Mouse (Mus musculus) gastrocnemius, adult 2 months (tissue): ENCODE measurements at regions not wholly inside any gene's neighbourhood (a gene's known extent, or its start where the extent isn't known, plus 50 kb on each side); places are given as distances from the start of the nearest gene placed in this dataset.

Source experiments
- DNase-seq: peaks from one replicate; pipeline ENCODE4 v3.0.0; 2022
- H3K27ac ChIP-seq: fragments of 200-600 bp; 2 replicates; pipeline ENCODE4 v1.8.1; 2022; ENCODE audit warnings: mild to moderate bottlenecking
- H3K4me3 ChIP-seq: fragments of 200-600 bp; 2 replicates; pipeline ENCODE4 v1.8.1; 2022; ENCODE audit warnings: mild to moderate bottlenecking, moderate library complexity
- CTCF ChIP-seq: fragments of 200-600 bp; IDR thresholded peaks from 2 replicates; pipeline ENCODE4 v1.8.1; 2022; ENCODE audit warnings: antibody characterized with exemption, mild to moderate bottlenecking, moderate library complexity
- intact Hi-C: fragments of 180-260 bp; cut with DNase I; formaldehyde crosslinking; loops from one replicate; pipeline ENCODE4 v1.15.1; 2025

- peak; percentile 46 for TF ChIP-seq CTCF
- no peak overlapping the region for H3K4me3 ChIP-seq
- no peak overlapping the region for H3K27ac ChIP-seq
- intact Hi-C loops: no loop called here
- no peak for DNase-seq
Observed at GRCm38 (mm10) chr1:120667776-120668175, 65.6 kb downstream of the En1 start.

- H3K27ac ChIP-seq: no peak overlapping the region
- intact Hi-C loops: no loop called here
- TF ChIP-seq CTCF: no peak
- no peak overlapping the region for H3K4me3 ChIP-seq
- DNase-seq: no peak
Observed at GRCm38 (mm10) chr1:120683532-120684245, 81.5 kb downstream of the En1 start.

GRCm38 (mm10) chr1:120685650-120686244 is 83.5 kb downstream of the En1 start:
- Histone ChIP-seq H3K27ac (no peak overlapping the region), H3K4me3 (no peak overlapping the region)
- DNase-seq: no peak
- peak; percentile 66 for TF ChIP-seq CTCF
- intact Hi-C loops: loop anchor here (5.0 kb wide), 1 partner anchor 88 kb away; no protein-coding TSS in a partner anchor

GRCm38 (mm10) chr1:120691571-120691970 is 89.4 kb downstream of the En1 start:
- DNase-seq: no peak
- no peak for TF ChIP-seq CTCF
- Histone ChIP-seq H3K4me3 (no peak overlapping the region), H3K27ac (no peak overlapping the region)
- intact Hi-C loops: no loop called here

GRCm38 (mm10) chr1:120698189-120698588 is 96.0 kb downstream of the En1 start:
- peak; percentile 32; the same call in 1 of the 2 replicates for TF ChIP-seq CTCF
- DNase-seq: no peak

GRCm38 (mm10) chr1:120704201-120704600 is 102.0 kb downstream of the En1 start:
- intact Hi-C loops: no loop called here
- no peak for TF ChIP-seq CTCF
- Histone ChIP-seq H3K4me3 (no peak overlapping the region), H3K27ac (no peak overlapping the region)
- no peak for DNase-seq

More at GRCm38 (mm10) chr1:120698189-120698588, 96.0 kb downstream of the En1 start:
- Histone ChIP-seq H3K27ac (no peak overlapping the region), H3K4me3 (no peak overlapping the region)
- intact Hi-C loops: no loop called here

GRCm38 (mm10) chr1:120706011-120706410 is 103.8 kb downstream of the En1 start:
- intact Hi-C loops: no loop called here
- H3K4me3 ChIP-seq: no peak overlapping the region
- TF ChIP-seq CTCF: no peak
- H3K27ac ChIP-seq: no peak overlapping the region
- no peak for DNase-seq

GRCm38 (mm10) chr1:120708511-120708910 is 106.3 kb downstream of the En1 start:
- H3K27ac ChIP-seq: no peak overlapping the region
- intact Hi-C loops: no loop called here
- no peak for TF ChIP-seq CTCF
- no peak for DNase-seq
- H3K4me3 ChIP-seq: no peak overlapping the region

GRCm38 (mm10) chr1:120715105-120715877 is 113.1 kb downstream of the En1 start:
- no peak for TF ChIP-seq CTCF
- intact Hi-C loops: no loop called here
- Histone ChIP-seq H3K4me3 (no peak overlapping the region), H3K27ac (no peak overlapping the region)
- peak; percentile 15 for DNase-seq

GRCm38 (mm10) chr1:120726777-120727176 is 124.6 kb downstream of the En1 start:
- no peak for DNase-seq
- Histone ChIP-seq H3K4me3 (no peak overlapping the region), H3K27ac (no peak overlapping the region)
- intact Hi-C loops: no loop called here
- TF ChIP-seq CTCF: no peak

GRCm38 (mm10) chr1:120727427-120727826 is 125.2 kb downstream of the En1 start:
- no peak overlapping the region for H3K27ac ChIP-seq

GRCm38 (mm10) chr1:120732003-120732402 is 129.8 kb downstream of the En1 start:
- Histone ChIP-seq H3K27ac (no peak overlapping the region), H3K4me3 (no peak overlapping the region)
- no peak for DNase-seq
- no peak for TF ChIP-seq CTCF
- intact Hi-C loops: no loop called here

More at GRCm38 (mm10) chr1:120727427-120727826, 125.2 kb downstream of the En1 start:
- no peak for TF ChIP-seq CTCF
- intact Hi-C loops: no loop called here
- peak; percentile 24 for DNase-seq
- peak overlapping the region; percentile 40 for H3K4me3 ChIP-seq

GRCm38 (mm10) chr1:120733683-120734082 is 131.5 kb downstream of the En1 start:
- intact Hi-C loops: no loop called here
- no peak for TF ChIP-seq CTCF
- no peak for DNase-seq
- Histone ChIP-seq H3K27ac (no peak overlapping the region), H3K4me3 (no peak overlapping the region)
